Mouse (Mus musculus) CH12.LX (cell line): ENCODE data around the gene Stard13. TPM values are rescaled to one million over a fixed set of nuclear protein-coding genes. Genes with fewer than 3 reads are reported as not detected.

Experiments
- DNase-seq: peaks from one replicate; pipeline ENCODE4 v3.0.0-alpha.2; 2013; ENCODE audit errors: extremely low read depth
- H3K27ac ChIP-seq: 2 replicates; pipeline ENCODE4 v1.5.1; 2012; ENCODE audit warnings: low read depth, mild to moderate bottlenecking, control low read depth, moderate library complexity; ENCODE audit not compliant: insufficient read depth
- H3K27me3 ChIP-seq: replicated peaks from 2 replicates; pipeline ENCODE3; 2012; ENCODE audit warnings: inconsistent platforms
- H3K36me3 ChIP-seq, 2 experiments: replicated peaks in 1 of 2; 2 replicates each; pipeline versions ENCODE3 to v1.6.1; 2012; ENCODE audit warnings: inconsistent platforms in 1 of 2, low read length in 1 of 2, mild to moderate bottlenecking in 1 of 2, mixed read lengths in 1 of 2, moderate library complexity in 1 of 2; ENCODE audit not compliant: control insufficient read depth in 1 of 2, insufficient read depth in 1 of 2
- H3K4me1 ChIP-seq, 2 experiments: 2 replicates each; pipeline ENCODE4 v1.6.1; 2012; ENCODE audit warnings: inconsistent platforms in 1 of 2, moderate library complexity in 1 of 2; ENCODE audit not compliant: insufficient read depth in 2 of 2, control insufficient read depth in 1 of 2
- H3K4me2 ChIP-seq: 2 replicates; pipeline ENCODE4 v1.6.1; 2012; ENCODE audit warnings: low read depth, mild to moderate bottlenecking, control low read depth; ENCODE audit not compliant: poor library complexity, insufficient read depth, severe bottlenecking
- H3K4me3 ChIP-seq, 3 experiments: fragments of 150-350 bp in 1 of 3; sonication (generic) in 1 of 3; replicated peaks in 1 of 3; 2 replicates each; pipeline versions ENCODE3 to v1.5.1; 2011 to 2012; ENCODE audit warnings: low read depth in 2 of 3, low read length in 2 of 3, mild to moderate bottlenecking in 2 of 3, moderate library complexity in 2 of 3, control low read depth in 1 of 3, improper control_type of control experiment in 1 of 3, inconsistent platforms in 1 of 3, mixed read lengths in 1 of 3; ENCODE audit not compliant: poor library complexity in 1 of 3
- H3K79me2 ChIP-seq: replicated peaks from 2 replicates; pipeline ENCODE4 v1.6.1; 2012; ENCODE audit warnings: mild to moderate bottlenecking, moderate library complexity; ENCODE audit not compliant: control insufficient read depth, poor library complexity, insufficient read depth, severe bottlenecking; ENCODE audit errors: extremely low read depth
- H3K9ac ChIP-seq: 2 replicates; pipeline ENCODE4 v1.6.1; 2012; ENCODE audit warnings: low read depth, mild to moderate bottlenecking, control low read depth, moderate library complexity; ENCODE audit not compliant: insufficient read depth
- H3K9me3 ChIP-seq: replicated peaks from 2 replicates; pipeline ENCODE3; 2012; ENCODE audit warnings: low read length, inconsistent platforms, mixed read lengths
- BHLHE40 ChIP-seq: IDR thresholded peaks from 2 replicates; pipeline ENCODE4 v1.6.1; 2011; ENCODE audit warnings: mild to moderate bottlenecking, low read depth, low read length, improper control_type of control experiment
- CHD1 ChIP-seq: IDR thresholded peaks from 2 replicates; pipeline ENCODE4 v1.6.1; 2012; ENCODE audit warnings: low read depth, low read length, improper control_type of control experiment, inconsistent platforms
- CHD2 ChIP-seq: IDR thresholded peaks from 2 replicates; pipeline ENCODE4 v1.6.1; 2011; ENCODE audit warnings: low read length, improper control_type of control experiment
- CTCF ChIP-seq, 2 experiments: IDR thresholded peaks in 1 of 2; conservative IDR thresholded peaks in 1 of 2; 2 replicates each; pipeline ENCODE4 v1.5.1; 2011 to 2012; ENCODE audit warnings: low read depth in 2 of 2, low read length in 2 of 2, improper control_type of control experiment in 1 of 2, inconsistent platforms in 1 of 2, mild to moderate bottlenecking in 1 of 2, moderate library complexity in 1 of 2
- E2F4 ChIP-seq: IDR thresholded peaks from 2 replicates; pipeline ENCODE4 v1.6.1; 2011; ENCODE audit warnings: low read depth, low read length, improper control_type of control experiment; ENCODE audit not compliant: insufficient replicate concordance
- ELF1 ChIP-seq: IDR thresholded peaks from 2 replicates; pipeline ENCODE4 v1.6.1; 2014; ENCODE audit warnings: low read depth, mild to moderate bottlenecking, inconsistent platforms, low read length, improper control_type of control experiment
- EP300 ChIP-seq: IDR thresholded peaks from 2 replicates; pipeline ENCODE4 v1.6.1; 2011; ENCODE audit warnings: low read length, improper control_type of control experiment
- ETS1 ChIP-seq: conservative IDR thresholded peaks from 2 replicates; pipeline ENCODE4 v1.6.1; 2012; ENCODE audit warnings: low read depth, mild to moderate bottlenecking, inconsistent platforms, low read length, improper control_type of control experiment, moderate library complexity
- GABPA ChIP-seq: IDR thresholded peaks from 2 replicates; pipeline ENCODE4 v1.6.1; 2012; ENCODE audit warnings: low read depth, low read length, improper control_type of control experiment, inconsistent platforms; ENCODE audit not compliant: insufficient replicate concordance
- HCFC1 ChIP-seq: IDR thresholded peaks from 2 replicates; pipeline ENCODE4 v1.6.1; 2012; ENCODE audit warnings: low read depth, mild to moderate bottlenecking, inconsistent platforms, low read length, improper control_type of control experiment
- IRF4 ChIP-seq: IDR thresholded peaks from 2 replicates; pipeline ENCODE4 v1.6.1; 2014; ENCODE audit warnings: low read depth, mild to moderate bottlenecking, inconsistent platforms, low read length, improper control_type of control experiment
- JUN ChIP-seq: IDR thresholded peaks from 2 replicates; pipeline ENCODE4 v1.6.1; 2011; ENCODE audit warnings: low read depth, mild to moderate bottlenecking, low read length, improper control_type of control experiment, moderate library complexity; ENCODE audit not compliant: insufficient read depth
- JUND ChIP-seq: conservative IDR thresholded peaks from 2 replicates; pipeline ENCODE4 v1.6.1; 2011; ENCODE audit warnings: low read depth, low read length, improper control_type of control experiment
- KAT2A ChIP-seq: IDR thresholded peaks from 2 replicates; pipeline ENCODE4 v1.6.1; 2012; ENCODE audit warnings: low read length, improper control_type of control experiment, inconsistent platforms; ENCODE audit not compliant: insufficient replicate concordance
- MAFK ChIP-seq: IDR thresholded peaks from 2 replicates; pipeline ENCODE4 v1.6.1; 2011; ENCODE audit warnings: low read length, improper control_type of control experiment; ENCODE audit not compliant: insufficient replicate concordance
- MAX ChIP-seq: IDR thresholded peaks from 2 replicates; pipeline ENCODE4 v1.6.1; 2011; ENCODE audit warnings: low read length, improper control_type of control experiment
- MAZ ChIP-seq: IDR thresholded peaks from 2 replicates; pipeline ENCODE4 v1.6.1; 2012; ENCODE audit warnings: low read depth, mild to moderate bottlenecking, inconsistent platforms, low read length, improper control_type of control experiment, moderate library complexity
- MEF2A ChIP-seq: IDR thresholded peaks from 2 replicates; pipeline ENCODE4 v1.6.1; 2014; ENCODE audit warnings: low read depth, mild to moderate bottlenecking, inconsistent platforms, low read length, improper control_type of control experiment, borderline replicate concordance
- MXI1 ChIP-seq: IDR thresholded peaks from 2 replicates; pipeline ENCODE4 v1.6.1; 2011; ENCODE audit warnings: mild to moderate bottlenecking, low read depth, low read length, improper control_type of control experiment
- MYC ChIP-seq: IDR thresholded peaks from 2 replicates; pipeline ENCODE4 v1.6.1; 2011; ENCODE audit warnings: low read depth, mild to moderate bottlenecking, improper control_type of control experiment, low read length
- NELFE ChIP-seq: IDR thresholded peaks from 2 replicates; pipeline ENCODE4 v1.6.1; 2011; ENCODE audit warnings: low read depth, low read length, improper control_type of control experiment
- NRF1 ChIP-seq: IDR thresholded peaks from 2 replicates; pipeline ENCODE4 v1.6.1; 2014; ENCODE audit warnings: low read depth, mild to moderate bottlenecking, inconsistent platforms, low read length, improper control_type of control experiment, moderate library complexity
- PAX5 ChIP-seq: IDR thresholded peaks from 2 replicates; pipeline ENCODE4 v1.6.1; 2012; ENCODE audit warnings: low read length, inconsistent platforms, mixed read lengths
- POLR2A ChIP-seq: IDR thresholded peaks from 2 replicates; pipeline ENCODE4 v1.6.1; 2011; ENCODE audit warnings: low read depth, mild to moderate bottlenecking, improper control_type of control experiment, low read length
- POLR2AphosphoS2 ChIP-seq: IDR thresholded peaks from 2 replicates; pipeline ENCODE4 v1.6.1; 2011; ENCODE audit warnings: low read depth, low read length, improper control_type of control experiment
- RAD21 ChIP-seq: IDR thresholded peaks from 2 replicates; pipeline ENCODE4 v1.6.1; 2011; ENCODE audit warnings: low read depth, mild to moderate bottlenecking, low read length, improper control_type of control experiment, moderate library complexity
- RCOR1 ChIP-seq: conservative IDR thresholded peaks from 2 replicates; pipeline ENCODE4 v1.6.1; 2012; ENCODE audit warnings: low read depth, mild to moderate bottlenecking, inconsistent platforms, low read length, improper control_type of control experiment
- SIN3A ChIP-seq: IDR thresholded peaks from 2 replicates; pipeline ENCODE4 v1.6.1; 2012; ENCODE audit warnings: low read length, improper control_type of control experiment, inconsistent platforms
- SMC3 ChIP-seq: IDR thresholded peaks from 2 replicates; pipeline ENCODE4 v1.6.1; 2011; ENCODE audit warnings: low read depth, low read length, improper control_type of control experiment
- TBP ChIP-seq: conservative IDR thresholded peaks from 2 replicates; pipeline ENCODE4 v1.6.1; 2011; ENCODE audit warnings: low read depth, low read length, improper control_type of control experiment
- TCF12 ChIP-seq: IDR thresholded peaks from 2 replicates; pipeline ENCODE4 v1.6.1; 2014; ENCODE audit warnings: low read depth, mild to moderate bottlenecking, inconsistent platforms, low read length, improper control_type of control experiment
- UBTF ChIP-seq: IDR thresholded peaks from 2 replicates; pipeline ENCODE4 v1.6.1; 2012; ENCODE audit warnings: low read depth, mild to moderate bottlenecking, inconsistent platforms, low read length, improper control_type of control experiment, moderate library complexity
- USF1 ChIP-seq: IDR thresholded peaks from 2 replicates; pipeline ENCODE4 v1.6.1; 2014; ENCODE audit warnings: low read depth, mild to moderate bottlenecking, inconsistent platforms, low read length, improper control_type of control experiment
- USF2 ChIP-seq: conservative IDR thresholded peaks from 2 replicates; pipeline ENCODE4 v1.6.1; 2011; ENCODE audit warnings: low read depth, low read length, improper control_type of control experiment
- ZC3H11A ChIP-seq: IDR thresholded peaks from 2 replicates; pipeline ENCODE4 v1.6.1; 2012; ENCODE audit warnings: low read depth, mild to moderate bottlenecking, inconsistent platforms, low read length, improper control_type of control experiment
- ZKSCAN1 ChIP-seq: IDR thresholded peaks from 2 replicates; pipeline ENCODE4 v1.6.1; 2012; ENCODE audit warnings: low read depth, inconsistent platforms, low read length, improper control_type of control experiment, borderline replicate concordance
- ZMIZ1 ChIP-seq: IDR thresholded peaks from 2 replicates; pipeline ENCODE4 v1.6.1; 2012; ENCODE audit warnings: low read depth, mild to moderate bottlenecking, inconsistent platforms, low read length, improper control_type of control experiment
- ZNF384 ChIP-seq: IDR thresholded peaks from 2 replicates; pipeline ENCODE4 v1.6.1; 2012; ENCODE audit warnings: low read depth, low read length, improper control_type of control experiment, inconsistent platforms
- dilution Hi-C: fragments of 300-500 bp; cut with MboI; formaldehyde crosslinking; loops from 2 replicates; pipeline ENCODE4 v1.14.3; 2020; ENCODE audit warnings: low sequenced_read_pairs; ENCODE audit not compliant: extremely low pct_unique_long_range_greater_than_20kb, extremely low pct_ligation_motif_present
- in situ Hi-C: fragments of 300-500 bp; cut with MboI; formaldehyde crosslinking; loops from 3 replicates; pipeline ENCODE4 v1.14.3; 2019; ENCODE audit warnings: low sequenced_read_pairs, low pct_ligation_motif_present, low pct_unique_long_range_greater_than_20kb, mixed read lengths
- polyA plus RNA-seq: library from polyadenylated mRNA; unstranded; fragments of >175 nt; gene quantifications from 2 replicates; pipeline ENCODE4 v1.2.1, GENCODE M21; 2012; ENCODE audit warnings: low read depth; ENCODE audit not compliant: insufficient read length
- total RNA-seq, 2 experiments: library from RNA; depleted of rRNA; stranded (reverse); fragments of 300-350 nt in 1 of 2; fragments of >200 nt in 1 of 2; gene quantifications; 2 replicates each; pipeline ENCODE4 v1.2.3; 2012 to 2014

Stard13 gene
- total and polyA plus RNA-seq, 3 experiments: 33.5 to 154 (median 73.6) TPM

DNA sequence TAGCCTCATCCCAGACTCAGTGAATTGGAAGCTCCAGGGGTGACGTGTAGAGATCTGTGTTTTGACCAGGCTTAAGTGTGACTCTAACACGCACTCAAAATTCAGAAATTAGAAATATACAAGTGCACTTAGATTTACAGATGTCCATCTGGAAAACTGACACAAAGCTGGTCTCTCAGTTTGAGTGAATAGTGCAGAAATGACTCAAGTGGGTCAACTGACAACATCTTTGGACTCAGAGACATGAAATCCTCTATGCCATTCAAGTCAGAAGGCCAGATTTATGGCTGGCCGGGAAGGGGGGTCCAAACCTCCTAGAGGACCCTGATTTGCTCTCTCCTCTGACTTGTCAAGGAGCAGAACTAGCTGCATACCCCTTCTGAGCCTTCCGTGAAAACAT is 85.6 kb downstream of the Stard13 start:
- dilution Hi-C loops: no loop called here
- Histone ChIP-seq H3K4me2 (0 out of 2 replicates have a peak overlapping the region, but pooled peaks have one; percentile 10), H3K27ac (no peak overlapping the region), H3K9ac (no peak overlapping the region), H3K9me3 (no peaks in the 10 kb centered on the region), H3K4me3 (no peak overlapping the region), H3K79me2 (no peaks in the 10 kb centered on the region), H3K36me3 (no peaks in the 10 kb centered on the region), H3K4me1 (peaks cover 11 to 12% of the 10 kb centered on the region in 2 experiments), H3K27me3 (no peaks in the 10 kb centered on the region)
- no peak for DNase-seq
- TF ChIP-seq RAD21: no peak
- TF ChIP-seq GABPA: no peak
- TF ChIP-seq NRF1: no peak
- no peak for TF ChIP-seq USF1
- peak; percentile 98 for TF ChIP-seq EP300
- TF ChIP-seq PAX5: no peak
- TF ChIP-seq ELF1: no peak
- TF ChIP-seq JUN: peak; percentile 97
- TF ChIP-seq CHD1: no peak
- no peak for TF ChIP-seq ZKSCAN1
- no peak for TF ChIP-seq UBTF
- TF ChIP-seq MYC: no peak
- no peak for TF ChIP-seq MAFK
- peak; percentile 97 for TF ChIP-seq JUND
- peak; percentile 88 for TF ChIP-seq TCF12
- no peak for TF ChIP-seq USF2
- no peak for TF ChIP-seq NELFE
- TF ChIP-seq MAZ: no peak
- TF ChIP-seq RCOR1: peak; percentile 98
- no peak for TF ChIP-seq KAT2A
- peak; percentile 59; the same call in 1 of the 2 replicates for TF ChIP-seq MEF2A
- no peak for TF ChIP-seq E2F4
- TF ChIP-seq POLR2AphosphoS2: no peak
- no peak for TF ChIP-seq ZMIZ1
- no peak for TF ChIP-seq ZC3H11A
- no peak for TF ChIP-seq CTCF (conservative IDR thresholded peaks at IDR 0.05 in 1 of 2, IDR thresholded peaks at IDR 0.05 in 1 of 2; ENCODE audit: low read depth in 2 of 2, low read length in 2 of 2)
- no peak for TF ChIP-seq SIN3A
- TF ChIP-seq HCFC1: no peak
- no peak for TF ChIP-seq MXI1
- TF ChIP-seq ETS1: no peak; the same call in 1 of the 2 replicates
- no peak for TF ChIP-seq MAX
- TF ChIP-seq ZNF384: no peak
- TF ChIP-seq TBP: no peak
- TF ChIP-seq IRF4: peak; percentile 99
- TF ChIP-seq CHD2: peak; percentile 63; the same call in 1 of the 2 replicates
- TF ChIP-seq BHLHE40: peak; percentile 51; the same call in 1 of the 2 replicates
- no peak for TF ChIP-seq SMC3
- no peak for TF ChIP-seq POLR2A
- in situ Hi-C loops: no loop called here
